Comparison of ENCODE assay signal across 8 mouse cellular contexts in the genomic region with DNA sequence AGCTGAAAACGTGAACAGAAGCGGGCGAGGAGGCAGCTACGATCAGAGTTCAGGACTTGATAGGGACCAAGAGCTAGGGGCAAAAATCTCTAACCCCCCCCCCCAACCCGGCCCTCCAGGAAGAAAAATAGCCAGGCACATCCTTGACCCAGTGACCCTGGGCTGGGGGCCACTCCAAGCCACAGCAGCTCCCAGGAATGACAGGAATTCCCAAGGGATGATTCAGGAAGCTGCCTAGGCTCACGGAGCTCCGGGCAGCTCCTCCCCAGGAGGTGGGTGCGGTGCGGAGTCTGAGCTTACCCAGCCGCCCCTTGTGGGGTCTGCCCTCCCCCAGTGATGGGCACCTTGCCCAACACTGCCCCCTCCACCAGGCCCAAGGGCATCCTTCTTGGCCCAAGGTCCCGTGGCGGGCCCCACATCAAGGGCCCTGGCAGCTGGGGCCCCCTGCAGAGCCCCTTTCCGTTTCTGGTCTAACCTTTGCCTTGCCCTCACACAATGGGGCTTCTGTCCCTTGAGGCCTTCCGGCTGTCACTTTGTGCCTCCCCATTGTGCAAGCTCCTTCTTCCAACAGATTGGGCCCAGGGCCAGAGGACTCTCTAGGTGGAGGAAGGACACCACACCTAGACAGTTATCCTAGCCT. TPM values are rescaled to one million over a fixed set of nuclear protein-coding genes. Genes with fewer than 3 reads are reported as not detected.
DNase-seq lines count a peak whose midpoint lies in the region; ATAC-seq and TF ChIP-seq lines count a peak whose summit lies in the region.

A gene (minus strand): TSS at position 51 of the 640 bp plus-strand sequence.

- no peak for TF ChIP-seq CTCF in testis, adult 2 months (IDR thresholded peaks at IDR 0.05; ENCODE audit: control insufficient read depth, insufficient read depth, insufficient replicate concordance, low read depth, low read length)

- H3K36me3 ChIP-seq in testis, adult 2 months (ENCODE audit: control insufficient read depth, insufficient read depth, low read length), result no peaks in the 10 kb centered on the region
- H3K36me3 ChIP-seq in heart, embryonic 15.5 days, result no peaks in the 10 kb centered on the region

- ATAC-seq in erythroblast, adult 5-6 weeks (replicated peaks; ENCODE audit: low FRiP score, poor library complexity, severe bottlenecking), result no peak
- peak; percentile 42 for ATAC-seq in heart, embryonic 15.5 days (replicated peaks; ENCODE audit: insufficient number of reproducible peaks, insufficient read depth, low FRiP score, low read depth)
- peak; percentile 42 for ATAC-seq in megakaryocyte progenitor cell, adult 5-6 weeks (replicated peaks; ENCODE audit: poor library complexity)
- ATAC-seq in inflammation-experienced regulatory T-cells, adult 6 months, result no peak

- no peak within 1 kb of the TSS for H3K27ac ChIP-seq in testis, adult 2 months (ENCODE audit: control insufficient read depth, insufficient read depth, low read depth, low read length)
- H3K27ac ChIP-seq in heart, embryonic 15.5 days, result peak within 1 kb of the TSS; percentile 51

- WGBS in heart, embryonic 15.5 days, result 7% methylated on average over 14 of the region's 14 CpGs

- no peak for DNase-seq in testis, postnatal 10 days (ENCODE audit: low spot score)
- DNase-seq in kidney, postnatal 14 days, result peak; percentile 78
- no peak for DNase-seq in right cerebral cortex, postnatal 4 days

- H3K9me3 ChIP-seq in heart, embryonic 15.5 days (replicated peaks), result no peaks in the 10 kb centered on the region

- H3K4me1 ChIP-seq in testis, adult 2 months (ENCODE audit: control insufficient read depth, insufficient read depth, low read length), result peaks cover 20% of the 10 kb centered on the region
- peaks cover 73% of the 10 kb centered on the region for H3K4me1 ChIP-seq in heart, embryonic 15.5 days (replicated peaks)

- peak within 1 kb of the TSS; percentile 76 for H3K4me2 ChIP-seq in heart, embryonic 15.5 days

- peak within 1 kb of the TSS; percentile 52 for H3K4me3 ChIP-seq in testis, adult 2 months (ENCODE audit: control insufficient read depth, low read depth, low read length)
- H3K4me3 ChIP-seq in heart, embryonic 15.5 days, result peak within 1 kb of the TSS; percentile 49

- TF ChIP-seq POLR2A in testis, adult 2 months (IDR thresholded peaks at IDR 0.05; ENCODE audit: control insufficient read depth, low read depth, low read length), result no peak

- peak within 1 kb of the TSS; percentile 50 for H3K9ac ChIP-seq in heart, embryonic 15.5 days

- no peaks in the 10 kb centered on the region for H3K27me3 ChIP-seq in testis, adult 2 months (ENCODE audit: control insufficient read depth, insufficient read depth, low read length)
- H3K27me3 ChIP-seq in heart, embryonic 15.5 days, result no peaks in the 10 kb centered on the region

RNA-seq across cellular contexts. Expression of the gene that starts here (rescaled TPM):
- polyA plus RNA-seq in testis, adult 2 months (2012; rRNA removed), result 2.9 and 7.8 TPM in 2 replicates
- 67.6 and 69.8 TPM in 2 replicates for total RNA-seq in erythroblast, adult 5-6 weeks (2015; ENCODE audit: low replicate concordance)
- 95.4 and 126 TPM in 2 replicates for total RNA-seq in erythroblast, adult 5-6 weeks (2017; ENCODE audit: low replicate concordance)
- 52.0 and 57.2 TPM in 2 replicates for polyA plus RNA-seq in heart, embryonic 15.5 days (2015; fragmentation: Nextera tagmentation; extraction: Ambion mirVana)
- 1.5 and 3.1 TPM in 2 replicates for total RNA-seq in megakaryocyte progenitor cell, adult 5-6 weeks (2015)
- total RNA-seq in megakaryocyte progenitor cell, adult 5-6 weeks (2017), result 1.6 and 2.3 TPM in 2 replicates
- polyA plus RNA-seq in inflammation-experienced regulatory T-cells, adult 6 months (2017; shearing (Covaris generic)), result not detected

Comparison
In these comparisons a context has a peak if more than half of its experiments do, and no peak if none do; other contexts are left out.
1. RNA of the gene that starts here (total RNA-seq): 67.6 to 126 TPM in erythroblast, adult 5-6 weeks; 1.5 to 3.1 TPM in megakaryocyte progenitor cell, adult 5-6 weeks; every median in the first group is over 10 times any median in the second.
2. ATAC-seq: peak in heart, embryonic 15.5 days (single experiment) and megakaryocyte progenitor cell, adult 5-6 weeks (single experiment); none in erythroblast, adult 5-6 weeks (single experiment) and inflammation-experienced regulatory T-cells, adult 6 months (single experiment).